Mouse (Mus musculus) layer of hippocampus, adult 18-20 months (tissue): ENCODE measurements around the gene Fndc3a. TPM values are rescaled to one million over a fixed set of nuclear protein-coding genes. Genes with fewer than 3 reads are reported as not detected.

ENCODE experiments used
- DNase-seq, 2 experiments: peaks; one replicate each; pipeline ENCODE4 v3.0.0; 2022; ENCODE audit warnings: low spot score in 2 of 2
- long read RNA-seq: library from polyadenylated mRNA; stranded (forward); transcript quantifications from one replicate; pipeline ENCODE4 v2.0.0, GENCODE M21; 2021
- total RNA-seq, 2 experiments: library from RNA; stranded (reverse); gene quantifications; 2 replicates each; pipeline ENCODE4 v1.2.3; 2021

Gene Fndc3a
- total RNA-seq: 10 to 100 TPM; 40.6 to 44.8 TPM
- long read RNA-seq, full-length matches to known transcripts: 26 of 38 reads
- long read RNA-seq, partial matches to known transcripts: 8 of 38 reads
- long read RNA-seq, other reads (novel, unspliced or antisense): 4 of 38 reads

DNA sequence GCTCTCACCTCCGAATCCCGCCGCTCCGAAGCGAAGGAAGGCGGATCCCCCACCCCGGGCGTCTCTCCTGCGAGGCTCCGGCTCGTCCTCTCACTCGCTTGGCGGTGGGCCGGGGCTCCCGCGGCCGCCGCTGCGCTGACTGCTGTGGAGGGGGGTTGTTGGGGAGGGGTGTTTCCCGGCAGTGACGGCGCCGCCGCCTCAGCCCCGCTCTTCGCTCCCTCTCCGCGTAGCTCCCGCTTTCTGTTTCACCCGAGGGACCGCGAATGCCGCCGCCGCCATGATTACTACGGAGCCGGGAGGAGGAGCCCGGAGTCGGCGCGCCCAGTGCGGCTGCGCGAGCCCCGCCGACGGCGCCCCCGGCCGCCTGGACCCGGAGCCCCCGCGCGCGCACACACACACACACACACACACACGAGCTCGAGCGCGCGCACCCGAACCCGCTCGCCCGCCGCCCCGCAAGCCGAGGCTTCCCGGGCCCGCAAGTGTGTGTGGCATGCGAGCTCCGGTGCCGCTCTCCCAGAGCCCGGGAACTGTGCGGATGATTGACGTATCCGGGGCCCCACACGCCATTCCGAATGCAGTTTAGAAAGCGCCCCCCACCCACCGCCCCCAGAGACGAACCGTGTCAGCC is at the start of gene Fndc3a:
Fndc3a (minus strand) TSS at position 294 of the 631 bp plus-strand sequence.
- peak; percentile 72 to 86 for DNase-seq

GRCm38 (mm10) chr14:72752893-72753292 is 43.1 kb upstream of the Fndc3a start:
- no peak for DNase-seq

- DNase-seq: no peak
Observed at GRCm38 (mm10) chr14:72750426-72751182, 40.8 kb upstream of the Fndc3a start.

DNA sequence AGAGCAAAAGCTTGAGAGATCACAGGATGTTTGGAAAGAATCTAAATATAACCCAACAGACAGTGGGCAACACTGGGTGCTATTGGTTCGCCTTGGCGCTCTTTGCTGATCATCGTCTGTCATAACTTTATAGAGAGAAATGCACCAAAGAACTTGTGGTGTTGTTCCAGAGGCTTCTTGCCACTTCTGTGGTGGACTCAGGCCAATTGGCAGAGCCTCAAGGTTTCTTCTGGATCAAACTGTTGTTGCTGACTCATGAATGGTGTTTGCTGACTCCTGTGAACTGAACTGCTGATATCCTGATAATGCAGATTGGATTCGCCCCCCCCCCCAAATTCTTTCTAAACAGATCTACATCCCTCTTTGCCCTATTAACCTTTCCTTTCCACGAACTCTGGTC is 38.5 kb upstream of the Fndc3a start:
- DNase-seq: no peak

GRCm38 (mm10) chr14:72741667-72742066 is 31.9 kb upstream of the Fndc3a start:
- DNase-seq: no peak

GRCm38 (mm10) chr14:72740336-72740735 is 30.5 kb upstream of the Fndc3a start:
- DNase-seq: no peak

GRCm38 (mm10) chr14:72739484-72740208 is 29.8 kb upstream of the Fndc3a start:
- DNase-seq: no peak

DNA sequence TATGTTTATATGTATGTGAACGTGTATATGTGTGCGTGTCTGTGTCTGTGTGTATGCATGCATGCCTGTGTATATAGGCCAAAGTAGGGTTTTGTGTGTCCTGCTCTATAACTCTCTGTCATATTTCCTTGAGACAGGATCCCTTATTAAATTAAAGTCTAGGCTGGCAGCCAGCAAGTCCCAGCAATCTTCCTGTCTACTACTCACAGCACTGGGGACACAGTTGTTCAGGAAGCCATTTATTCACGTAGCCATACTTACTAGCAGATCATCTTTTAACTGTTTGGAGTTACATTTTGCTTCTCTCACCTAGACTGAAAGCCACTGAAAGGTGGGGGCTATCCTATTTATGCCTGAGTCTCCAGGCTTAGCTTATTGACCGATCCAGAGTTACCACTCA is 29.0 kb upstream of the Fndc3a start:
- no peak for DNase-seq

DNA sequence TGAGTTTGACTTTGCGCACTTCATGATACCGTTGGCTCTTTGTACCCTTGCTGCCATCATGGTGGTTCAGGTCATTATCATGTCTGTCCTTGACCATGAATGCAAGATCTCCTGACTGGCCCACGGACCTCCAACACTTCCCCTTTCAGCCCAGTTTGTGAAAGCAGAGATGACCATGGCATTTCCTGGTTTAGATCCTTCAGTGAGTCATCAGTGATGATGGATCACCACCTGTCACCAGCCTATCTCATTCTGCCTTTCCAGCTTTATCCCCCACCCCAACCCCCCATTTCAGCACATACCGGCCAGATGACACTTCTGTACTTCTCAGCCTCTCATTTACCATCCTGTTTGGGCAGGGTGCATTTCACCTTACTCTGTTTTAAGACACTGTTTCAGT is 28.4 kb upstream of the Fndc3a start:
- no peak for DNase-seq

- DNase-seq: peak in 1 of 2 experiments; percentile 16
Observed at GRCm38 (mm10) chr14:72725865-72726264, 16.1 kb upstream of the Fndc3a start.

- DNase-seq: no peak
Observed at GRCm38 (mm10) chr14:72722274-72723053, 12.7 kb upstream of the Fndc3a start.

- no peak for DNase-seq
Observed at GRCm38 (mm10) chr14:72716175-72716574, 6.4 kb upstream of the Fndc3a start.

DNA sequence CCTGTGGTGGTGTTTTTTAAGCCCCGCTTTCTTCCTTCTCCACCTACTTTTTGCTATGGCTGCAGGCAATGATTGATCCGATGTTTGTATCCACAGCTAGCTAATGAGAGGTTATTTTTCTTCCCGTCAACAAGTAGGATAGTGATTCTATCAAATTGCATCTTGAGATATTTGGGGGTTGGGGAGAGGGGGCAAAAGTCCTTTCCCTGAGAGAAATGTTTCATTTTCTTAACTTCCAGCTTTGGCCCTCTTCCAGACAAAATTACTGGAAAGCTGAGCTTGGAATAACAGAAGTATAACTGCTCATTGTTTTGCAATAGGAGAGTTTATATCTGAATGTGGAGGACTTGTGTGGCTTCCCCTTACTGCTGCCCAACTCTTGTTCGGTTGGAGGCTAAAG is 1.3 kb upstream of the Fndc3a start:
- no peak for DNase-seq

DNA sequence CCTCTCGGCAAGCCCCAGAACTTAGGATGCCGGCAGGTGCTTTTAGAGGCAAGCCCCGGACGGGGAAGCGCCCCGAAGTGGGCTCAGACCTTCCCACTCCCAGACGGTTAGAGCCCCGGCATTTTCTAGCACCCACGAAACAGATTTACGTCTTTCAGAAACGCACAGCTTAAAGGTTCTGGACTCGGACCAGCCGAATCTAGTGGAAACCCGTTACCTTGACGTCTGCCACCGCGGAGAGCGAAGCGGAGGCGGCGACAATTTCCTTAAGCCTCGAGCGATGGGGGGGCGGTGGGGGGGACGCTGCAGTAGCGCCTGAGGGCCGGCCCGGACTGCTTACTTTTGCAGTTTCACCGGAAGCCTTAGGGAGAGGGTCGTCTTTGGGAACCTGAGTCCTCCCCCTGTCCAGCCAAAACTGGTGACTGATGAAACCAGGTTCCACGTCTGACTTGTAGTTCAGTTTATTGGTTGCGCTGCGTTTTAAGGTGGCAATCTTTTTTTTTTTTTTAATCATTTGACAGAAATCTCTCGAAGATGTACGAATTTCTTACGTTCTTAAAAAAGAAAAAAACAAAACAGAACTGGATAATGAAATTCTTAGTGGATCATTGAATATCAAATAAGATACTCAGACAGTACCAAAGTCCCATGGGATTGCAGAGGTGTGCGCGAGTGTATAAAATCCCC is 681 bp upstream of the Fndc3a start:
- peak; percentile 5 to 23 for DNase-seq

DNA sequence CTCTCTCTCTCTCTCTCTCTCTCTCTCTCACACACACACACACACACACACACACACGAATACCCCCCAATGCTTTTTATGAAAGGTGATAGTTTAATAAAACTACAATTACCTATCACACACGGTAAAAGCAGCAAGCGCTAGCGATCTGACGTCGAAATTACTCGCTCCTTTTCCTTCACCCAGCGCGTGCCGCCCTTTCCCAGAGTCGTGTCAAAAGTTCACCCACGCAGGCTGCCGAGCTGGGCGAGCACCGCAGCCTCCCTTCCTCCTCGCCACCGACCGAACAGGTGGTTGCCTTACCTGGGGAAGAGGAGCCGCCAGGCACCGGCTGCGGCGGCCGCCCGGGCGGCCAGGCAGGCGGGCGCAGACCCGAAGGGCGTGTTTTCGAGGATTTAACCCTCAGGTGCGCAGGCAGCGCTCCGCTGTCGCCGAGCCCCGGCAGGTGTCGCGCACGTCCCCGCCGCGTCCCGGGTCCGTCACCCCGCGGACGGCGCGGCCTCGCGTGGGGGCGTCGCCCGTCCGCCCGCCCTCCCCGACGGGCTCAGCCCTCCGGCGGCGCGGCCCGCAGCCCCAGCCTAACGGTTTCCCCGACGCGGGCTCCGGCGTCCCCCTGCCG is 603 bp downstream of the Fndc3a start:
- peak in 1 of 2 experiments; percentile 20 for DNase-seq

GRCm38 (mm10) chr14:72708581-72708991 is 1.2 kb downstream of the Fndc3a start:
- DNase-seq: peak; percentile 15 to 70

DNA sequence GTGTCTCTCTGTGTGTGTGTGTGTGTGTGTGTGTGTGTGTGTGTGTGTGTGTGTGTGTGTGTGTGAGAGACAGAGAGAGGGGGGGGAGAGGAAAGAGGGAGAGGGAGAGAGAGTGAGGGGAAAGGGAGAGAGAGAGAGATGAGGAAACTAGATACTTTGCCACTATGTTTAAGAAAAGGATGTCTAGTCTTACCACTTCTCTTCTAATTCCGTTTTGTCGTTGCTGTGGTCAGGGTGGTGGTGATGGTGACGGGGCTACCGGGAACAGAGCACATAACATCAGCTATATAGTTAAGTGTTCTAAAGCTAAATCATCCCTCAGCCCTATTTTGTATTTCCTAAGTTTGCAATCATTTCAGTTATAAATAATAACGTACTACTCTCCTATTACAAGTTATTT is 9.7 kb downstream of the Fndc3a start:
- DNase-seq: no peak

GRCm38 (mm10) chr14:72691406-72691805 is 18.4 kb downstream of the Fndc3a start:
- no peak for DNase-seq

DNA sequence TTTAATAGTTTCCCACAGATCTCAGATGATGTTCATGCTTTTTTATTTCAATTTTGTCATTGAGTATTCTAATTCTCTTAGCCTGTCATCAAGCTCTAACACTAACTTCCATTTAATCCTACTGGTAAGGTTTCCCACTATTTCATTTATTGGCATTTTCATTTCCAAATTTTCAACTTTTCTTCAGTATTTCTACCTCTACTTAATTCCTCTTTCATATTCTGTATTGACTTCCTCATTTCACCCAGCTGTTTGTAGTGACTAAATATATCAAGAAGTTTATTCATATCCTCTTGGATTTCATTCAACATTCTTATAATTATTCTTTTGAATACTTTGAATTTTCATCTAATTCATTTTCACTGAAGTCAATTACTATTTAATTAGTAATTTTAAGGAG is 20.3 kb downstream of the Fndc3a start:
- DNase-seq: no peak

- DNase-seq: no peak
Observed at GRCm38 (mm10) chr14:72684857-72685370, 24.9 kb downstream of the Fndc3a start.
